Mouse (Mus musculus): ENCODE data around the gene Cavin3.

GRCm38 (mm10) chr7:105520201-105520600 is 38.1 kb upstream of the Cavin3 start:
- no peak for TF ChIP-seq POLR2A (IDR thresholded peaks at IDR 0.05; ENCODE audit: low read depth, low read length)
- TF ChIP-seq CTCF (IDR thresholded peaks at IDR 0.05; ENCODE audit: extremely low read depth, insufficient read depth, insufficient read length, insufficient replicate concordance), result no peak

Measured in spleen, adult 2 months (tissue).